Mouse (Mus musculus) midbrain, postnatal 0 days (tissue): ENCODE results near the gene Prss50. TPM values are rescaled to one million over a fixed set of nuclear protein-coding genes. Genes with fewer than 3 reads are reported as not detected.

Source experiments
- ATAC-seq: fragments of 200-750 bp; cut with Nextera tagmentation; 2 replicates; pipeline ENCODE4 v1.8.0; 2017; ENCODE audit warnings: moderate number of reproducible peaks, mild to moderate bottlenecking, moderate TSS enrichment, moderate library complexity; ENCODE audit not compliant: low FRiP score
- DNase-seq: peaks from one replicate; pipeline ENCODE4 v3.0.0-alpha.2; 2015; ENCODE audit warnings: low spot score
- H3K27ac ChIP-seq: fragments of 300-500 bp; sonication (generic); 2 replicates; pipeline ENCODE4 v1.5.1; 2014; ENCODE audit warnings: low read depth, mild to moderate bottlenecking, low read length, mixed read lengths
- H3K27me3 ChIP-seq: fragments of 300-500 bp; sonication (generic); 2 replicates; pipeline ENCODE4 v1.6.1; 2014; ENCODE audit warnings: low read length, control low read depth, mixed read lengths; ENCODE audit not compliant: insufficient read depth
- H3K36me3 ChIP-seq: fragments of 300-500 bp; sonication (generic); 2 replicates; pipeline ENCODE4 v1.6.1; 2014; ENCODE audit warnings: low read length, control low read depth, mixed read lengths; ENCODE audit not compliant: insufficient read depth
- H3K4me1 ChIP-seq: fragments of 300-500 bp; sonication (generic); 2 replicates; pipeline ENCODE4 v1.6.1; 2014; ENCODE audit warnings: mild to moderate bottlenecking, control low read depth, antibody characterized with exemption, low read length, mixed read lengths; ENCODE audit not compliant: insufficient read depth
- H3K4me2 ChIP-seq: fragments of 300-500 bp; sonication (generic); 2 replicates; pipeline ENCODE4 v1.6.1; 2014; ENCODE audit warnings: low read depth, mild to moderate bottlenecking, low read length, mixed read lengths; ENCODE audit not compliant: poor library complexity, severe bottlenecking
- H3K4me3 ChIP-seq: fragments of 300-500 bp; sonication (generic); 2 replicates; pipeline ENCODE4 v1.5.1; 2014; ENCODE audit warnings: low read depth, mild to moderate bottlenecking, low read length, moderate library complexity
- H3K9ac ChIP-seq: fragments of 300-500 bp; sonication (generic); replicated peaks from 2 replicates; pipeline ENCODE4 v1.6.1; 2014; ENCODE audit warnings: mild to moderate bottlenecking, low read length, moderate library complexity, mixed read lengths; ENCODE audit not compliant: poor library complexity, severe bottlenecking
- H3K9me3 ChIP-seq: fragments of 300-500 bp; sonication (generic); 2 replicates; pipeline ENCODE4 v1.6.1; 2016; ENCODE audit warnings: low read length, control low read depth
- CTCF ChIP-seq: IDR thresholded peaks from 2 replicates; pipeline ENCODE4 v1.5.1; 2016; ENCODE audit warnings: antibody characterized with exemption, mild to moderate bottlenecking
- WGBS: fragments of 180-500 bp; shearing (Covaris S2); extraction: QIAGEN DNeasy Blood & Tissue Kit; methylation state at CpG from one replicate; pipeline ENCODE4 v1.1.7; 2014; 5-methylcytosine and 5-hydroxymethylcytosine counted together
- polyA plus RNA-seq: library from polyadenylated mRNA; unstranded; fragments of >200 nt; fragmentation: Nextera tagmentation; extraction: Ambion mirVana; gene quantifications from 2 replicates; pipeline ENCODE4 v1.2.1, GENCODE M21; 2015
- total RNA-seq: library from RNA; depleted of rRNA; stranded (reverse); fragments of >200 nt; gene quantifications from 2 replicates; pipeline ENCODE4 v1.2.3, GENCODE M21; 2014; rRNA removed

Prss50 gene
- total and polyA plus RNA-seq, 2 experiments from 2014 or later: 1.0 to 1.3 TPM

- Histone ChIP-seq H3K36me3 (no peaks in the 10 kb centered on the region), H3K27ac (no peak overlapping the region), H3K4me2 (no peak overlapping the region), H3K9me3 (no peaks in the 10 kb centered on the region), H3K4me1 (no peaks in the 10 kb centered on the region), H3K9ac (no peak overlapping the region), H3K27me3 (no peaks in the 10 kb centered on the region), H3K4me3 (no peak overlapping the region)
- DNase-seq (peak; percentile 21), ATAC-seq (no peak)
- WGBS: 90% methylated on average over 6 of the region's 6 CpGs
- TF ChIP-seq CTCF: no peak
Observed at GRCm38 (mm10) chr9:110901204-110901603, 43.4 kb downstream of the Prss50 start.

DNA sequence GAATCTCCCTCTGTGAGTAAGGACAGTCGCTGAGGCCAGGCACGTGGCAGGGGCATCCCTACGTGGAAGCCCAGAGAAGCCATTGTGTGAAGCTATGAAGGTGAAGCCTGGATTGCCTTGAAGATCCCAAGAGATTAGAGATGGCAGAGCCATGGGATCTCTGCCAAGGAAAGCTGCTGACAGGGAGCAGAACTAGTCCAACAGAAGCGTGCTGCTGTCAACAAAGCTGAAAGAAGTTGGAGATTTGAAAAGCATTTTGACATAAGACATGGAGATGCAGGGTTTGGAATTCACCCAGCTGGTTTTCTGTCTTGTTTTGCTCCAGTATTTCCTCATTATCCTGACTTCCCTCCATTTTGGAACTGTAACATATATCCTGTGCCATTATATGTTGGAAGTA lies 44.5 kb downstream of the Prss50 start:
- no peak for ATAC-seq

GRCm38 (mm10) chr9:110907201-110907837 lies 49.6 kb downstream of the Prss50 start:
- Histone ChIP-seq H3K9ac (no peak overlapping the region), H3K9me3 (no peaks in the 10 kb centered on the region), H3K4me1 (no peaks in the 10 kb centered on the region), H3K4me2 (no peak overlapping the region), H3K4me3 (no peak overlapping the region), H3K36me3 (no peaks in the 10 kb centered on the region), H3K27me3 (no peaks in the 10 kb centered on the region), H3K27ac (no peak overlapping the region)
- DNase-seq (no peak), ATAC-seq (no peak)
- 90% methylated on average over 11 of the region's 11 CpGs for WGBS
- no peak for TF ChIP-seq CTCF

More for the DNA sequence above, 44.5 kb downstream of the Prss50 start:
- DNase-seq: peak; percentile 21
- Histone ChIP-seq H3K9me3 (no peaks in the 10 kb centered on the region), H3K36me3 (no peaks in the 10 kb centered on the region), H3K4me1 (no peaks in the 10 kb centered on the region), H3K4me2 (no peak overlapping the region), H3K4me3 (no peak overlapping the region), H3K27ac (no peak overlapping the region), H3K27me3 (no peaks in the 10 kb centered on the region), H3K9ac (no peak overlapping the region)
- TF ChIP-seq CTCF: no peak
- WGBS: 66% methylated on average over 4 of the region's 4 CpGs

GRCm38 (mm10) chr9:110907838-110908630 lies 50.3 kb downstream of the Prss50 start:
- no peak overlapping the region for H3K9ac ChIP-seq
- no peaks in the 10 kb centered on the region for H3K9me3 ChIP-seq
- H3K27ac ChIP-seq: 0 out of 2 replicates have a peak overlapping the region, but pooled peaks have one; percentile 26
- no peaks in the 10 kb centered on the region for H3K4me1 ChIP-seq
- H3K27me3 ChIP-seq: no peaks in the 10 kb centered on the region
- TF ChIP-seq CTCF: no peak
- 79% methylated on average over 4 of the region's 4 CpGs for WGBS
- no peaks in the 10 kb centered on the region for H3K36me3 ChIP-seq
- no peak for ATAC-seq
- no peak overlapping the region for H3K4me2 ChIP-seq
- no peak overlapping the region for H3K4me3 ChIP-seq
- no peak for DNase-seq

GRCm38 (mm10) chr9:110908631-110909016 lies 50.9 kb downstream of the Prss50 start:
- WGBS: 86% methylated on average over 3 of the region's 3 CpGs
- H3K27me3 ChIP-seq: no peaks in the 10 kb centered on the region
- no peaks in the 10 kb centered on the region for H3K4me1 ChIP-seq
- no peak overlapping the region for H3K27ac ChIP-seq
- H3K36me3 ChIP-seq: no peaks in the 10 kb centered on the region
- H3K9ac ChIP-seq: no peak overlapping the region
- H3K4me3 ChIP-seq: no peak overlapping the region
- DNase-seq: no peak
- no peak for ATAC-seq
- H3K4me2 ChIP-seq: no peak overlapping the region
- TF ChIP-seq CTCF: no peak
- H3K9me3 ChIP-seq: no peaks in the 10 kb centered on the region

- Histone ChIP-seq H3K36me3 (no peaks in the 10 kb centered on the region), H3K27ac (no peak overlapping the region), H3K4me3 (no peak overlapping the region), H3K27me3 (no peaks in the 10 kb centered on the region), H3K4me1 (no peaks in the 10 kb centered on the region), H3K4me2 (no peak overlapping the region), H3K9ac (no peak overlapping the region), H3K9me3 (no peaks in the 10 kb centered on the region)
- WGBS: 65% methylated on average over 6 of the region's 6 CpGs
- TF ChIP-seq CTCF: no peak
- no peak for DNase-seq
- no peak for ATAC-seq
Observed at GRCm38 (mm10) chr9:110909371-110909967, 51.7 kb downstream of the Prss50 start.

Other genes with a start within 250 kb of the Prss50 start
- gene Nradd, start 233.5 kb upstream of the Prss50 start, total RNA-seq: 20.9 and 23.2 TPM in 2 replicates
- gene Nradd, start 233.5 kb upstream of the Prss50 start, polyA plus RNA-seq: 17.4 and 20.6 TPM in 2 replicates
- 9.3 and 11.5 TPM in 2 replicates for gene Nbeal2, start 203.8 kb upstream of the Prss50 start, total RNA-seq
- gene Nbeal2, start 203.8 kb upstream of the Prss50 start, polyA plus RNA-seq: 3.9 and 4.0 TPM in 2 replicates
- 25.0 and 51.6 TPM in 2 replicates for gene Ccdc12, start 201.5 kb upstream of the Prss50 start, total RNA-seq
- gene Ccdc12, start 201.5 kb upstream of the Prss50 start, polyA plus RNA-seq: 102 and 106 TPM in 2 replicates
- 0.66 TPM in 1 of 2 replicates, not detected in the other for gene Myl3, start 116.1 kb upstream of the Prss50 start, total RNA-seq
- 0.29 TPM in 1 of 2 replicates, not detected in the other for gene Myl3, start 116.1 kb upstream of the Prss50 start, polyA plus RNA-seq
- gene Pth1r, start 110.8 kb upstream of the Prss50 start, total RNA-seq: 14.6 and 20.8 TPM in 2 replicates
- 7.9 and 8.3 TPM in 2 replicates for gene Pth1r, start 110.8 kb upstream of the Prss50 start, polyA plus RNA-seq
- gene Prss42, start 59.8 kb upstream of the Prss50 start, total RNA-seq: not detected in 2 replicates
- not detected in 2 replicates for gene Prss42, start 59.8 kb upstream of the Prss50 start, polyA plus RNA-seq
- gene Prss44, start 44.0 kb upstream of the Prss50 start, total RNA-seq: not detected in 2 replicates
- gene Prss44, start 44.0 kb upstream of the Prss50 start, polyA plus RNA-seq: not detected in 2 replicates
- not detected in 2 replicates for gene Prss43, start 31.3 kb upstream of the Prss50 start, total RNA-seq
- gene Prss43, start 31.3 kb upstream of the Prss50 start, polyA plus RNA-seq: 0.11 and 0.31 TPM in 2 replicates
- 1.2 TPM in 1 of 2 replicates, not detected in the other for gene Prss45, start 23.4 kb upstream of the Prss50 start, total RNA-seq
- 0.46 and 0.54 TPM in 2 replicates for gene Prss45, start 23.4 kb upstream of the Prss50 start, polyA plus RNA-seq
- gene Prss46, start 13.5 kb upstream of the Prss50 start, total RNA-seq: not detected in 2 replicates
- gene Prss46, start 13.5 kb upstream of the Prss50 start, polyA plus RNA-seq: 0.12 TPM in 1 of 2 replicates, not detected in the other
- 5.8 and 9.0 TPM in 2 replicates for gene Als2cl, start 21.9 kb downstream of the Prss50 start, total RNA-seq
- gene Als2cl, start 21.9 kb downstream of the Prss50 start, polyA plus RNA-seq: 1.2 and 1.6 TPM in 2 replicates
- 3.7 and 7.6 TPM in 2 replicates for gene Tmie, start 22.1 kb downstream of the Prss50 start, total RNA-seq
- 6.6 and 7.6 TPM in 2 replicates for gene Tmie, start 22.1 kb downstream of the Prss50 start, polyA plus RNA-seq
- not detected in 2 replicates for gene Fam240a, start 58.9 kb downstream of the Prss50 start, total RNA-seq
- not detected in 2 replicates for gene Fam240a, start 58.9 kb downstream of the Prss50 start, polyA plus RNA-seq
- gene Tdgf1, start 88.2 kb downstream of the Prss50 start, total RNA-seq: not detected in 2 replicates
- gene Tdgf1, start 88.2 kb downstream of the Prss50 start, polyA plus RNA-seq: not detected in 2 replicates
- 0.28 and 0.93 TPM in 2 replicates for gene Lrrc2, start 93.6 kb downstream of the Prss50 start, total RNA-seq
- gene Lrrc2, start 93.6 kb downstream of the Prss50 start, polyA plus RNA-seq: 1.1 TPM in 2 replicates
- not detected in 2 replicates for gene Rtp3, start 132.6 kb downstream of the Prss50 start, total RNA-seq
- gene Rtp3, start 132.6 kb downstream of the Prss50 start, polyA plus RNA-seq: 0.06 TPM in 1 of 2 replicates, not detected in the other
- 0.93 TPM in 1 of 2 replicates, not detected in the other for gene Ltf, start 161.3 kb downstream of the Prss50 start, total RNA-seq
- gene Ltf, start 161.3 kb downstream of the Prss50 start, polyA plus RNA-seq: 0.82 and 1.4 TPM in 2 replicates
- gene Ccrl2, start 199.6 kb downstream of the Prss50 start, total RNA-seq: 0.82 and 0.85 TPM in 2 replicates
- 1.1 and 1.2 TPM in 2 replicates for gene Ccrl2, start 199.6 kb downstream of the Prss50 start, polyA plus RNA-seq